Mouse (Mus musculus) megakaryocyte, adult 5-6 weeks (primary cell): Measurements from ENCODE around the gene Ubap2l. TPM values are rescaled to one million over a fixed set of nuclear protein-coding genes. Genes with fewer than 3 reads are reported as not detected.
A peak's percentile ranks its signal among the peaks of the same experiment; 100 is the strongest.

ENCODE experiments used
- ATAC-seq: 2 replicates; pipeline ENCODE4 v1.8.0; 2016; ENCODE audit warnings: mild to moderate bottlenecking, inconsistent platforms; ENCODE audit not compliant: poor library complexity, severe bottlenecking
- total RNA-seq, 2 experiments: library from RNA; stranded (forward) in 1 of 2; stranded (reverse) in 1 of 2; fragments of 153-499, 151-499 nt in 1 of 2; fragments of 221-1000, 200-1000 nt in 1 of 2; gene quantifications; 2 replicates each; pipeline versions ENCODE4 v1.2.3 to v1.2.4; 2015 to 2017

Gene Ubap2l
- total RNA-seq, 2 experiments from 2014 or later, result 99.6 to 134 TPM

- ATAC-seq, result no peak
Measured at GRCm38 (mm10) chr3:89976859-89977258, 75.6 kb downstream of the Ubap2l start.

- ATAC-seq, result no peak
Measured at GRCm38 (mm10) chr3:89968509-89968908, 83.9 kb downstream of the Ubap2l start.

DNA sequence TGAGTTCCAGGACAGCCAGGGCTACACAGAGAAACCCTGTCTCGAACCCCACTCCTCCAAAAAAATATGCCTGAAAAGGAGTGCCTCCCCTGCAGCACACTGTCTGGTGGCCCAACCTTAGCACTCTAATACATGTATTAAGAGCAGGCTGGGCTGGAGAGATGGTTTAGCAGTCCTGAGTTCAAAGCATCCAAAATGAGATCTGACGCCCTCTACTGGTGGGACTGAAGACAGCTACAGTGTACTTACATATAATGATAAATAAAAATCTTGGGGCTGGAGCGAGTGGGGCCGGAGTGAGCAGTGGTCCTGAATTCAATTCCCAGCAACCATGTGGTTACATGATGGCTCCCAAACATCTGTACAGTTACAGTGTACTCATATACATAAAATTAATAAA, 85.5 kb downstream of the Ubap2l start:
- no peak for ATAC-seq

- ATAC-seq, result no peak
Measured at GRCm38 (mm10) chr3:89965972-89966371, 86.5 kb downstream of the Ubap2l start.

GRCm38 (mm10) chr3:89965557-89965956, 86.9 kb downstream of the Ubap2l start:
- ATAC-seq, result no peak

- ATAC-seq, result peak; percentile 66
Measured at GRCm38 (mm10) chr3:89963926-89964739, 88.3 kb downstream of the Ubap2l start.

DNA sequence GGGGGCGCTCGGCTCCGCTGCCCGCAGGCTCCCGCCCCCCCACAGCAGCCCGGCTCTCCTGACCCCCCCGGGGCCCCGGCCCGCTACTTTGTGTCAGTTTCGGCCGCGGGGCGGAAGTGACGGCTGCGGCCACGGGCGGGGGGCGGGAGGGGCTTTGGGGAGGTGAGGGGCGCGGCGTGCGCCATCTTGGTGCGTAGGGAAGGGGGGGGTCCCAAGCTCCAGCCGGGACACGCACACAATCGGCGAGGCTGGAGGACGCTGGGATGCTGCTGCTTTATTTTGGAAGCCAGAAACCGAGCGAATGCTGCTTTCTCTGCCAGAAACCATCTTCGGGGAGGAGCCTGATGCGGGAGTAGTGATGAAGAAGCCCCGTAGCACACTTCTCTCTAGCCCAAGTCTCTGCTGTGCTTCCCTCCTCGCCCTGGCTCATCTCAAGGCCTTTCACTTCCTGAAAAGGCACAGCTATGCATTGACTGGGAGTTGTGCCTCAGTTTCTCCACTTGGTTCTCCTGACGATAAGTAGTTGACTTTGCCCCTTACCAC, 89.1 kb downstream of the Ubap2l start, which contains the start of gene Atp8b2:
Gene Atp8b2, minus strand, starts transcription at position 288 of the 543 bp plus-strand sequence.
- peak; percentile 48 for ATAC-seq

- peak; percentile 5 for ATAC-seq
Measured at GRCm38 (mm10) chr3:89962751-89963220, 89.6 kb downstream of the Ubap2l start.

- ATAC-seq, result no peak
Measured at GRCm38 (mm10) chr3:89962059-89962750, 90.2 kb downstream of the Ubap2l start.

GRCm38 (mm10) chr3:89961436-89961835, 91.0 kb downstream of the Ubap2l start:
- no peak for ATAC-seq

DNA sequence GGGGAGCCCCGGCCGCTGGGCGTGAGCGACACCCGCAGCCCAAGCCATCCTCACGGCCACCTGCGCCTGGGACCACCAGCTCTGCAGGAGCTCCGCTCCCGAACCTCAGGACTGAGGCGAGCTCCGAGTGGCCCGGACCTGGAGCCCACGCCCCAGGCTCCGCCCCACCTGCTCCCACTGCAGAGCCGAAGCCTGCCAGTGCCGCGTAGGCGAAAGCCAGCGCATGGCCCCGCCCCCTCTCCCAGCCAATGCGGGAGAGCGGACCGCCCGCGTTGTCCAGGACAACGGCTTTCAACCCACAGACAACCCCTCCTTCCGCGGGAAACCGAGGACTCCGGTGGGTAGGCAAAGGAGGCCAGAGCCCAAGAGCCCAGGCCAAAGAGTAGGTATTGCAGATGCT, 92.0 kb downstream of the Ubap2l start:
- ATAC-seq, result peak; percentile 82

- no peak for ATAC-seq
Measured at GRCm38 (mm10) chr3:89959435-89959834, 93.0 kb downstream of the Ubap2l start.

- no peak for ATAC-seq
Measured at GRCm38 (mm10) chr3:89957880-89958279, 94.5 kb downstream of the Ubap2l start.

- ATAC-seq, result no peak
Measured at GRCm38 (mm10) chr3:89956177-89956971, 96.1 kb downstream of the Ubap2l start.

- peak; percentile 87 for ATAC-seq
Measured at GRCm38 (mm10) chr3:89953420-89953819, 99.0 kb downstream of the Ubap2l start.

Other genes starting within 250 kb of the Ubap2l start
- not detected in 2 replicates for gene She, start 221.3 kb downstream of the Ubap2l start, total RNA-seq (2015)
- gene She, start 221.3 kb downstream of the Ubap2l start, total RNA-seq (2017), result not detected in 2 replicates
- gene Il6ra, start 139.4 kb downstream of the Ubap2l start, total RNA-seq (2015), result 147 and 166 TPM in 2 replicates
- gene Il6ra, start 139.4 kb downstream of the Ubap2l start, total RNA-seq (2017), result 63.8 and 71.2 TPM in 2 replicates
- gene Atp8b2, start 89.1 kb downstream of the Ubap2l start, total RNA-seq (2015), result 11.6 and 17.5 TPM in 2 replicates
- gene Atp8b2, start 89.1 kb downstream of the Ubap2l start, total RNA-seq (2017), result 37.2 and 37.3 TPM in 2 replicates
- 97.5 and 114 TPM in 2 replicates for gene Hax1, start 53.8 kb downstream of the Ubap2l start, total RNA-seq (2015)
- gene Hax1, start 53.8 kb downstream of the Ubap2l start, total RNA-seq (2017), result 48.8 and 50.8 TPM in 2 replicates
- 46.7 and 50.9 TPM in 2 replicates for gene 4933434E20Rik, start 992 bp downstream of the Ubap2l start, total RNA-seq (2015)
- 39.0 and 55.0 TPM in 2 replicates for gene 4933434E20Rik, start 992 bp downstream of the Ubap2l start, total RNA-seq (2017)
- 637 and 647 TPM in 2 replicates for gene Tpm3, start 20.0 kb upstream of the Ubap2l start, total RNA-seq (2015)
- gene Tpm3, start 20.0 kb upstream of the Ubap2l start, total RNA-seq (2017), result 1,137 and 1,174 TPM in 2 replicates
- gene Nup210l, start 51.5 kb upstream of the Ubap2l start, total RNA-seq (2015), result 0.93 and 1.3 TPM in 2 replicates
- gene Nup210l, start 51.5 kb upstream of the Ubap2l start, total RNA-seq (2017), result 0.55 and 0.89 TPM in 2 replicates
- gene Rps27, start 161.0 kb upstream of the Ubap2l start, total RNA-seq (2015), result 2,783 and 3,111 TPM in 2 replicates
- 4,808 and 5,330 TPM in 2 replicates for gene Rps27, start 161.0 kb upstream of the Ubap2l start, total RNA-seq (2017)
- 0.47 and 0.78 TPM in 2 replicates for gene Rab13, start 161.1 kb upstream of the Ubap2l start, total RNA-seq (2015)
- 2.3 and 2.6 TPM in 2 replicates for gene Rab13, start 161.1 kb upstream of the Ubap2l start, total RNA-seq (2017)
- gene Jtb, start 179.0 kb upstream of the Ubap2l start, total RNA-seq (2015), result 81.2 and 84.5 TPM in 2 replicates
- 32.8 and 37.5 TPM in 2 replicates for gene Jtb, start 179.0 kb upstream of the Ubap2l start, total RNA-seq (2017)
- 0.67 TPM in 1 of 2 replicates, not detected in the other for gene Creb3l4, start 190.9 kb upstream of the Ubap2l start, total RNA-seq (2015)
- gene Creb3l4, start 190.9 kb upstream of the Ubap2l start, total RNA-seq (2017), result 0.37 TPM in 1 of 2 replicates, not detected in the other
- 20.9 and 23.7 TPM in 2 replicates for gene Slc39a1, start 195.5 kb upstream of the Ubap2l start, total RNA-seq (2015)
- 38.3 and 44.1 TPM in 2 replicates for gene Slc39a1, start 195.5 kb upstream of the Ubap2l start, total RNA-seq (2017)
- gene Crtc2, start 201.5 kb upstream of the Ubap2l start, total RNA-seq (2015), result 48.1 and 49.5 TPM in 2 replicates
- gene Crtc2, start 201.5 kb upstream of the Ubap2l start, total RNA-seq (2017), result 11.3 and 19.4 TPM in 2 replicates
- gene Dennd4b, start 212.6 kb upstream of the Ubap2l start, total RNA-seq (2015), result 30.8 and 38.1 TPM in 2 replicates
- gene Dennd4b, start 212.6 kb upstream of the Ubap2l start, total RNA-seq (2017), result 20.0 and 21.2 TPM in 2 replicates
- gene Gatad2b, start 240.6 kb upstream of the Ubap2l start, total RNA-seq (2015), result 91.6 and 110 TPM in 2 replicates
- 25.3 and 33.5 TPM in 2 replicates for gene Gatad2b, start 240.6 kb upstream of the Ubap2l start, total RNA-seq (2017)